Mouse (Mus musculus) myocyte (in vitro differentiated cells): ENCODE results near the gene Mafg.
A peak's percentile ranks its signal among the peaks of the same experiment; 100 is the strongest.

Experiments
- E2F4 ChIP-seq: IDR thresholded peaks from one replicate; pipeline ENCODE4 v1.6.1; 2011; ENCODE audit warnings: mild to moderate bottlenecking, control low read depth, moderate library complexity; ENCODE audit not compliant: insufficient read depth
- MAX ChIP-seq: IDR thresholded peaks from one replicate; pipeline ENCODE4 v1.6.1; 2011; ENCODE audit warnings: low read depth, mild to moderate bottlenecking, control low read depth
- POLR2A ChIP-seq: IDR thresholded peaks from one replicate; pipeline ENCODE4 v1.6.1; 2011; ENCODE audit warnings: low read depth, mild to moderate bottlenecking, control low read depth, moderate library complexity; ENCODE audit not compliant: insufficient read length
- SRF ChIP-seq: IDR thresholded peaks from one replicate; pipeline ENCODE4 v1.6.1; 2011; ENCODE audit warnings: low read depth; ENCODE audit not compliant: control insufficient read depth, insufficient read length
- TCF12 ChIP-seq: IDR thresholded peaks from one replicate; pipeline ENCODE4 v1.6.1; 2011; ENCODE audit warnings: mild to moderate bottlenecking, control low read depth; ENCODE audit not compliant: poor library complexity, insufficient read depth, severe bottlenecking
- TCF3 ChIP-seq: IDR thresholded peaks from one replicate; pipeline ENCODE4 v1.6.1; 2011; ENCODE audit warnings: low read depth, control low read depth; ENCODE audit not compliant: insufficient read length
- USF1 ChIP-seq: IDR thresholded peaks from one replicate; pipeline ENCODE4 v1.6.1; 2011; ENCODE audit warnings: low read depth, mild to moderate bottlenecking, control low read depth, moderate library complexity

GRCm38 (mm10) chr11:120617519-120618112 lies 15.8 kb downstream of the Mafg start, which contains the start of gene Pcyt2:
- TF ChIP-seq POLR2A = peak; percentile 94
- no peak for TF ChIP-seq MAX
- no peak for TF ChIP-seq TCF3
- no peak for TF ChIP-seq TCF12
- TF ChIP-seq SRF = peak; percentile 35
- peak; percentile 26 for TF ChIP-seq E2F4
- no peak for TF ChIP-seq USF1
